Mouse (Mus musculus) urinary bladder, adult 18-20 months (tissue): ENCODE data around the gene Casq2.

Experiments
- DNase-seq, 2 experiments: peaks; one replicate each; pipeline ENCODE4 v3.0.0; 2022; ENCODE audit warnings: low spot score in 2 of 2, mixed read lengths in 2 of 2

The Casq2 gene

GRCm38 (mm10) chr3:102086283-102086682, at the start of gene Casq2:
TSS of gene Casq2 (plus strand) at chr3:102086415.
- no peak for DNase-seq

GRCm38 (mm10) chr3:102037806-102038205, 48.4 kb upstream of the Casq2 start:
- no peak for DNase-seq

GRCm38 (mm10) chr3:102038608-102039007, 47.6 kb upstream of the Casq2 start:
- DNase-seq, result no peak

- no peak for DNase-seq
Observed at GRCm38 (mm10) chr3:102041632-102042031, 44.6 kb upstream of the Casq2 start.

GRCm38 (mm10) chr3:102045071-102045470, 41.1 kb upstream of the Casq2 start:
- no peak for DNase-seq

- no peak for DNase-seq
Observed at GRCm38 (mm10) chr3:102047532-102047931, 38.7 kb upstream of the Casq2 start.

- DNase-seq, result no peak
Observed at GRCm38 (mm10) chr3:102049207-102050104, 36.8 kb upstream of the Casq2 start.

GRCm38 (mm10) chr3:102052036-102052435, 34.2 kb upstream of the Casq2 start:
- DNase-seq, result no peak

- DNase-seq, result no peak
Observed at GRCm38 (mm10) chr3:102053293-102053692, 32.9 kb upstream of the Casq2 start.

GRCm38 (mm10) chr3:102055878-102056277, 30.3 kb upstream of the Casq2 start:
- DNase-seq, result no peak

GRCm38 (mm10) chr3:102060065-102060464, 26.1 kb upstream of the Casq2 start:
- DNase-seq, result no peak

GRCm38 (mm10) chr3:102061923-102062670, 24.1 kb upstream of the Casq2 start:
- DNase-seq, result peak; percentile 26 to 54

GRCm38 (mm10) chr3:102062671-102063010, 23.6 kb upstream of the Casq2 start:
- no peak for DNase-seq

- no peak for DNase-seq
Observed at GRCm38 (mm10) chr3:102063273-102064120, 22.7 kb upstream of the Casq2 start.

GRCm38 (mm10) chr3:102064566-102064965, 21.6 kb upstream of the Casq2 start:
- no peak for DNase-seq

- DNase-seq, result no peak
Observed at GRCm38 (mm10) chr3:102067306-102067705, 18.9 kb upstream of the Casq2 start.

GRCm38 (mm10) chr3:102067861-102068260, 18.4 kb upstream of the Casq2 start:
- DNase-seq, result no peak

- DNase-seq, result no peak
Observed at GRCm38 (mm10) chr3:102069260-102069659, 17.0 kb upstream of the Casq2 start.

GRCm38 (mm10) chr3:102069686-102070085, 16.5 kb upstream of the Casq2 start:
- no peak for DNase-seq

- DNase-seq, result no peak
Observed at GRCm38 (mm10) chr3:102070360-102070759, 15.9 kb upstream of the Casq2 start.

- DNase-seq, result no peak
Observed at GRCm38 (mm10) chr3:102071016-102071415, 15.2 kb upstream of the Casq2 start.

- DNase-seq, result no peak
Observed at GRCm38 (mm10) chr3:102079413-102079812, 6.8 kb upstream of the Casq2 start.
